Mouse (Mus musculus) effector memory CD4-positive, alpha-beta T cell, adult 7 months (primary cell): ENCODE results near the gene Olfr168. TPM values are rescaled to one million over a fixed set of nuclear protein-coding genes. Genes with fewer than 3 reads are reported as not detected.

Source experiments
- polyA plus RNA-seq: library from polyadenylated mRNA; unstranded; fragments of 100-300 nt; shearing (Covaris generic); gene quantifications from one replicate; pipeline ENCODE4 v1.2.1, GENCODE M21; 2017

The Olfr168 gene
- not detected for polyA plus RNA-seq

GRCm38 (mm10) chr16:19535455-19535854 is at the start of gene Olfr168:
Gene Olfr168, minus strand, starts transcription at chr16:19535555.

GRCm38 (mm10) chr16:19571709-19572108 is 36.4 kb upstream of the Olfr168 start, which contains the start of gene Olfr169:
Gene Olfr169, minus strand, starts transcription at chr16:19571809.

GRCm38 (mm10) chr16:19522166-19522565 is 13.2 kb downstream of the Olfr168 start, which contains the start of gene Olfr167:
Gene Olfr167, minus strand, starts transcription at chr16:19522266.

GRCm38 (mm10) chr16:19483394-19483793 is 52.0 kb downstream of the Olfr168 start, which contains the start of gene Olfr166:
Gene Olfr166, plus strand, starts transcription at chr16:19483694.

Other genes with a start within 250 kb of the Olfr168 start
- not detected for gene Olfr164, start 221.5 kb downstream of the Olfr168 start, polyA plus RNA-seq
- gene Olfr165, start 112.4 kb downstream of the Olfr168 start, polyA plus RNA-seq = not detected
- not detected for gene Olfr166, start 51.9 kb downstream of the Olfr168 start, polyA plus RNA-seq
- 0.18 TPM for gene Olfr167, start 13.3 kb downstream of the Olfr168 start, polyA plus RNA-seq
- gene Olfr169, start 36.3 kb upstream of the Olfr168 start, polyA plus RNA-seq = not detected
- gene Olfr170, start 76.3 kb upstream of the Olfr168 start, polyA plus RNA-seq = not detected
- not detected for gene Olfr171, start 94.4 kb upstream of the Olfr168 start, polyA plus RNA-seq
- gene Lamp3, start 170.8 kb upstream of the Olfr168 start, polyA plus RNA-seq = not detected
- gene B3gnt5, start 224.7 kb upstream of the Olfr168 start, polyA plus RNA-seq = 16.6 TPM